Mouse (Mus musculus): ENCODE data around the gene Rhno1. TPM values are rescaled to one million over a fixed set of nuclear protein-coding genes. Genes with fewer than 3 reads are reported as not detected.
A peak's percentile ranks its signal among the peaks of the same experiment; 100 is the strongest.

The Rhno1 gene
- 191 and 193 TPM in 2 replicates for polyA plus RNA-seq (2016; fragmentation: Nextera tagmentation; extraction: Ambion mirVana)

GRCm38 (mm10) chr6:128362381-128363006 lies at the start of gene Rhno1, which contains the start of gene Foxm1:
Gene Rhno1 (minus strand): TSS chr6:128362911.
Gene Foxm1 (plus strand): TSS chr6:128362967.
- H3K4me1 ChIP-seq, result peaks cover 43% of the 10 kb centered on the region
- under 1% methylated on average over 75 of the region's 76 CpGs for WGBS
- H3K36me3 ChIP-seq (replicated peaks), result peaks cover 59% of the 10 kb centered on the region
- peak within 1 kb of the TSS; percentile 88 for H3K4me3 ChIP-seq
- H3K9me3 ChIP-seq, result no peaks in the 10 kb centered on the region
- H3K27me3 ChIP-seq (replicated peaks; ENCODE audit: low read depth, poor library complexity, severe bottlenecking), result no peaks in the 10 kb centered on the region
- H3K27ac ChIP-seq (replicated peaks), result peak within 1 kb of the TSS; percentile 96
- DNase-seq (ENCODE audit: low spot score), result peak; percentile 92

GRCm38 (mm10) chr6:128411115-128411514 lies 48.4 kb upstream of the Rhno1 start:
- Histone ChIP-seq H3K9me3 (no peaks in the 10 kb centered on the region), H3K4me1 (no peaks in the 10 kb centered on the region), H3K4me3 (no peak overlapping the region), H3K36me3 (replicated peaks) (peaks cover 96% of the 10 kb centered on the region), H3K27me3 (replicated peaks; ENCODE audit: low read depth, poor library complexity, severe bottlenecking) (no peaks in the 10 kb centered on the region), H3K27ac (replicated peaks) (no peak overlapping the region)
- peak; percentile 81 for DNase-seq (ENCODE audit: low spot score)
- 23% methylated on average over 3 of the region's 3 CpGs for WGBS

- Histone ChIP-seq H3K36me3 (replicated peaks) (peaks cover 95% of the 10 kb centered on the region), H3K4me3 (no peak overlapping the region), H3K9me3 (no peaks in the 10 kb centered on the region), H3K27ac (replicated peaks) (no peak overlapping the region), H3K27me3 (replicated peaks; ENCODE audit: low read depth, poor library complexity, severe bottlenecking) (no peaks in the 10 kb centered on the region), H3K4me1 (no peaks in the 10 kb centered on the region)
- DNase-seq (ENCODE audit: low spot score), result no peak
- 95% methylated on average over 13 of the region's 13 CpGs for WGBS
These were observed 47.6 kb upstream of the Rhno1 start for GRCm38 (mm10) chr6:128410305-128410704.

- H3K4me1 ChIP-seq, result no peaks in the 10 kb centered on the region
- H3K36me3 ChIP-seq (replicated peaks), result peaks cover 79% of the 10 kb centered on the region
- DNase-seq (ENCODE audit: low spot score), result no peak
- no peak overlapping the region for H3K27ac ChIP-seq (replicated peaks)
- no peak overlapping the region for H3K4me3 ChIP-seq
- no peaks in the 10 kb centered on the region for H3K27me3 ChIP-seq (replicated peaks; ENCODE audit: low read depth, poor library complexity, severe bottlenecking)
- no peaks in the 10 kb centered on the region for H3K9me3 ChIP-seq
- 87% methylated on average over 7 of the region's 7 CpGs for WGBS
These were observed 45.9 kb upstream of the Rhno1 start for GRCm38 (mm10) chr6:128408544-128409125.

GRCm38 (mm10) chr6:128404708-128405107 lies 42.0 kb upstream of the Rhno1 start:
- Histone ChIP-seq H3K27ac (replicated peaks) (no peak overlapping the region), H3K4me3 (no peak overlapping the region), H3K36me3 (replicated peaks) (peaks cover 40% of the 10 kb centered on the region), H3K27me3 (replicated peaks; ENCODE audit: low read depth, poor library complexity, severe bottlenecking) (no peaks in the 10 kb centered on the region), H3K4me1 (peaks cover 4% of the 10 kb centered on the region), H3K9me3 (no peaks in the 10 kb centered on the region)
- no peak for DNase-seq (ENCODE audit: low spot score)
- 60% methylated on average over 5 of the region's 5 CpGs for WGBS

GRCm38 (mm10) chr6:128399421-128400185 lies 36.9 kb upstream of the Rhno1 start:
- H3K36me3 ChIP-seq (replicated peaks), result no peaks in the 10 kb centered on the region
- H3K9me3 ChIP-seq, result no peaks in the 10 kb centered on the region
- H3K27me3 ChIP-seq (replicated peaks; ENCODE audit: low read depth, poor library complexity, severe bottlenecking), result no peaks in the 10 kb centered on the region
- H3K4me3 ChIP-seq, result peak overlapping the region; percentile 28; the same call in 1 of the 2 replicates
- 55% methylated on average over 21 of the region's 21 CpGs for whole genome bisulfite sequencing
- peak overlapping the region; percentile 48; the same call in 1 of the 2 replicates for H3K27ac ChIP-seq (replicated peaks)
- DNase-seq (ENCODE audit: low spot score), result peak; percentile 36
- peaks cover 10% of the 10 kb centered on the region for H3K4me1 ChIP-seq

- H3K9me3 ChIP-seq, result no peaks in the 10 kb centered on the region
- H3K27ac ChIP-seq (replicated peaks), result peak within 1 kb of the TSS; percentile 48; the same call in 1 of the 2 replicates
- H3K36me3 ChIP-seq (replicated peaks), result no peaks in the 10 kb centered on the region
- no peaks in the 10 kb centered on the region for H3K27me3 ChIP-seq (replicated peaks; ENCODE audit: low read depth, poor library complexity, severe bottlenecking)
- H3K4me1 ChIP-seq, result peaks cover 10% of the 10 kb centered on the region
- DNase-seq (ENCODE audit: low spot score), result no peak
- peak within 1 kb of the TSS; percentile 28; the same call in 1 of the 2 replicates for H3K4me3 ChIP-seq
- 81% methylated on average over 3 of the region's 3 CpGs for WGBS
These were observed 36.3 kb upstream of the Rhno1 start, which contains the start of gene Nrip2 for GRCm38 (mm10) chr6:128398996-128399395. Gene Nrip2 (plus strand): TSS chr6:128399296.

GRCm38 (mm10) chr6:128397574-128398261 lies 35.0 kb upstream of the Rhno1 start:
- Histone ChIP-seq H3K27me3 (replicated peaks; ENCODE audit: low read depth, poor library complexity, severe bottlenecking) (no peaks in the 10 kb centered on the region), H3K27ac (replicated peaks) (no peak overlapping the region), H3K36me3 (replicated peaks) (no peaks in the 10 kb centered on the region), H3K4me1 (peaks cover 10% of the 10 kb centered on the region), H3K9me3 (no peaks in the 10 kb centered on the region), H3K4me3 (no peak overlapping the region)
- 76% methylated on average over 7 of the region's 7 CpGs for WGBS
- DNase-seq (ENCODE audit: low spot score), result no peak

- H3K36me3 ChIP-seq (replicated peaks), result no peaks in the 10 kb centered on the region
- H3K9me3 ChIP-seq, result no peaks in the 10 kb centered on the region
- no peak overlapping the region for H3K4me3 ChIP-seq
- no peak for DNase-seq (ENCODE audit: low spot score)
- H3K27ac ChIP-seq (replicated peaks), result no peak overlapping the region
- 75% methylated on average over 1 of the region's 1 CpGs for WGBS
- no peaks in the 10 kb centered on the region for H3K4me1 ChIP-seq
- H3K27me3 ChIP-seq (replicated peaks; ENCODE audit: low read depth, poor library complexity, severe bottlenecking), result no peaks in the 10 kb centered on the region
These were observed 28.0 kb upstream of the Rhno1 start for GRCm38 (mm10) chr6:128390683-128391082.

GRCm38 (mm10) chr6:128389185-128389584 lies 26.5 kb upstream of the Rhno1 start:
- no peaks in the 10 kb centered on the region for H3K9me3 ChIP-seq
- WGBS, result 88% methylated on average over 1 of the region's 1 CpGs
- no peak overlapping the region for H3K27ac ChIP-seq (replicated peaks)
- no peaks in the 10 kb centered on the region for H3K27me3 ChIP-seq (replicated peaks; ENCODE audit: low read depth, poor library complexity, severe bottlenecking)
- no peak for DNase-seq (ENCODE audit: low spot score)
- H3K4me1 ChIP-seq, result no peaks in the 10 kb centered on the region
- H3K4me3 ChIP-seq, result no peak overlapping the region
- no peaks in the 10 kb centered on the region for H3K36me3 ChIP-seq (replicated peaks)

- Histone ChIP-seq H3K9me3 (no peaks in the 10 kb centered on the region), H3K27ac (replicated peaks) (no peak overlapping the region), H3K36me3 (replicated peaks) (no peaks in the 10 kb centered on the region), H3K4me3 (no peak overlapping the region), H3K27me3 (replicated peaks; ENCODE audit: low read depth, poor library complexity, severe bottlenecking) (no peaks in the 10 kb centered on the region), H3K4me1 (no peaks in the 10 kb centered on the region)
- WGBS, result 98% methylated on average over 1 of the region's 1 CpGs
- DNase-seq (ENCODE audit: low spot score), result no peak
These were observed 22.3 kb upstream of the Rhno1 start for GRCm38 (mm10) chr6:128385026-128385425.

- H3K27ac ChIP-seq (replicated peaks), result no peak overlapping the region
- no peak overlapping the region for H3K4me3 ChIP-seq
- no peaks in the 10 kb centered on the region for H3K9me3 ChIP-seq
- WGBS, result 68% methylated on average over 7 of the region's 7 CpGs
- no peak for DNase-seq (ENCODE audit: low spot score)
- H3K4me1 ChIP-seq, result no peaks in the 10 kb centered on the region
- H3K27me3 ChIP-seq (replicated peaks; ENCODE audit: low read depth, poor library complexity, severe bottlenecking), result no peaks in the 10 kb centered on the region
- H3K36me3 ChIP-seq (replicated peaks), result no peaks in the 10 kb centered on the region
These were observed 21.0 kb upstream of the Rhno1 start for GRCm38 (mm10) chr6:128383752-128384151.

Measured in embryonic facial prominence, embryonic 10.5 days (tissue).